Mouse (Mus musculus) cerebellum, adult 2 months (tissue): ENCODE data around the gene Ttn.

Source experiments
- CTCF ChIP-seq: fragments of 200-500 bp; IDR thresholded peaks from 2 replicates; pipeline ENCODE4 v1.5.1; 2011; ENCODE audit warnings: low read depth, mild to moderate bottlenecking, control low read depth, low read length, moderate library complexity, borderline replicate concordance; ENCODE audit not compliant: insufficient read depth
- POLR2A ChIP-seq: fragments of 200-500 bp; IDR thresholded peaks from 2 replicates; pipeline ENCODE4 v1.6.1; 2011; ENCODE audit warnings: low read length, control low read depth, borderline replicate concordance; ENCODE audit not compliant: insufficient read depth

GRCm38 (mm10) chr2:76888721-76889120 is 93.6 kb downstream of the Ttn start:
- TF ChIP-seq CTCF, result no peak
- no peak for TF ChIP-seq POLR2A
